Mouse (Mus musculus) mouse embryonic stem cell (cell line): ENCODE data around the gene Gsx2.

ENCODE experiments used
- in situ Hi-C, 2 experiments: fragments of 300-500 bp; cut with MboI; formaldehyde crosslinking; loops; 1 replicate in 1 of 2; 3 replicates in 1 of 2; pipeline ENCODE4 v1.14.3; 2019 to 2020; ENCODE audit warnings: low sequenced_read_pairs in 2 of 2, low pct_unique_long_range_greater_than_20kb in 1 of 2, mixed read lengths in 1 of 2; ENCODE audit not compliant: unreplicated experiment in 1 of 2

Gene Gsx2

GRCm38 (mm10) chr5:75074132-75074531, 1.3 kb upstream of the Gsx2 start:
- in situ Hi-C loops: no loop called here

- in situ Hi-C loops: no loop called here
Measured at GRCm38 (mm10) chr5:75074537-75075382, 641 bp upstream of the Gsx2 start.

GRCm38 (mm10) chr5:75076326-75077050, 1.1 kb downstream of the Gsx2 start:
- in situ Hi-C loops: no loop called here

- in situ Hi-C loops: no loop called here
Measured at GRCm38 (mm10) chr5:75077051-75077380, 1.6 kb downstream of the Gsx2 start.

GRCm38 (mm10) chr5:75079564-75079963, 4.2 kb downstream of the Gsx2 start:
- in situ Hi-C loops: no loop called here

- in situ Hi-C loops: no loop called here
Measured at GRCm38 (mm10) chr5:75082439-75082838, 7.0 kb downstream of the Gsx2 start.

- in situ Hi-C loops: no loop called here
Measured at GRCm38 (mm10) chr5:75083061-75083460, 7.7 kb downstream of the Gsx2 start.

- in situ Hi-C loops: no loop called here
Measured at GRCm38 (mm10) chr5:75083591-75084392, 8.4 kb downstream of the Gsx2 start.

GRCm38 (mm10) chr5:75084393-75084870, 9.0 kb downstream of the Gsx2 start:
- in situ Hi-C loops: no loop called here

GRCm38 (mm10) chr5:75084871-75085520, 9.6 kb downstream of the Gsx2 start:
- in situ Hi-C loops: no loop called here

- in situ Hi-C loops: no loop called here
Measured at GRCm38 (mm10) chr5:75085521-75085875, 10.1 kb downstream of the Gsx2 start.

GRCm38 (mm10) chr5:75085906-75086305, 10.5 kb downstream of the Gsx2 start:
- in situ Hi-C loops: no loop called here

- in situ Hi-C loops: no loop called here
Measured at GRCm38 (mm10) chr5:75106511-75106910, 31.1 kb downstream of the Gsx2 start.

GRCm38 (mm10) chr5:75109368-75109767, 34.0 kb downstream of the Gsx2 start:
- in situ Hi-C loops: no loop called here

- in situ Hi-C loops: no loop called here
Measured at GRCm38 (mm10) chr5:75111781-75112180, 36.4 kb downstream of the Gsx2 start.

GRCm38 (mm10) chr5:75118840-75119239, 43.4 kb downstream of the Gsx2 start:
- in situ Hi-C loops: no loop called here

- in situ Hi-C loops: loop anchor here in 1 of 2 experiments (10.0 kb wide), 1 partner anchor 167 kb away; no protein-coding TSS in a partner anchor
Measured at GRCm38 (mm10) chr5:75121646-75122045, 46.2 kb downstream of the Gsx2 start.
